Mouse (Mus musculus): ENCODE measurements around the gene Zmym1.
"Not testable (repeated sequence)": the region's sequence is repeated elsewhere in the genome, so short reads cannot be mapped to it uniquely, and the experiment has no call there.

Zmym1 gene

GRCm38 (mm10) chr4:127027228-127028190 is 33.4 kb downstream of the Zmym1 start:
- DNase-seq (ENCODE audit: low spot score) = peak; percentile 76

GRCm38 (mm10) chr4:127026826-127027225 is 34.1 kb downstream of the Zmym1 start:
- DNase-seq (ENCODE audit: low spot score) = no peak

GRCm38 (mm10) chr4:127024240-127024639 is 36.7 kb downstream of the Zmym1 start:
- DNase-seq (ENCODE audit: low spot score) = no peak

GRCm38 (mm10) chr4:127023201-127023600 is 37.8 kb downstream of the Zmym1 start:
- DNase-seq (ENCODE audit: low spot score) = no peak

- DNase-seq (ENCODE audit: low spot score) = peak; percentile 90
These were observed 38.8 kb downstream of the Zmym1 start for GRCm38 (mm10) chr4:127021989-127022626.

GRCm38 (mm10) chr4:127021151-127021945 is 39.6 kb downstream of the Zmym1 start, which contains the start of gene Sfpq:
Sfpq (plus strand) TSS chr4:127021324.
- peak; percentile 98 for DNase-seq (ENCODE audit: low spot score)

GRCm38 (mm10) chr4:127020411-127021150 is 40.4 kb downstream of the Zmym1 start:
- DNase-seq (ENCODE audit: low spot score) = no peak

- DNase-seq (ENCODE audit: low spot score) = no peak
These were observed 44.6 kb downstream of the Zmym1 start for GRCm38 (mm10) chr4:127016366-127016765.

- peak; percentile 52 for DNase-seq (ENCODE audit: low spot score)
These were observed 45.5 kb downstream of the Zmym1 start for GRCm38 (mm10) chr4:127015294-127015993.

GRCm38 (mm10) chr4:127005113-127005936 is 55.6 kb downstream of the Zmym1 start:
- no peak for DNase-seq (ENCODE audit: low spot score)

- DNase-seq (ENCODE audit: low spot score) = no peak
These were observed 56.6 kb downstream of the Zmym1 start for GRCm38 (mm10) chr4:127004384-127004783.

- DNase-seq (ENCODE audit: low spot score) = no peak
These were observed 60.3 kb downstream of the Zmym1 start for GRCm38 (mm10) chr4:127000601-127001105.

- DNase-seq (ENCODE audit: low spot score) = not testable (repeated sequence)
These were observed 61.6 kb downstream of the Zmym1 start for GRCm38 (mm10) chr4:126999372-126999771.

Measured in adipocyte (in vitro differentiated cells).